Mouse (Mus musculus) forebrain, embryonic 11.5 days (tissue): ENCODE data around the gene Kcnk4. TPM values are rescaled to one million over a fixed set of nuclear protein-coding genes. Genes with fewer than 3 reads are reported as not detected.

ENCODE experiments used
- ATAC-seq: fragments of 200-750 bp; cut with Nextera tagmentation; replicated peaks from 2 replicates; pipeline ENCODE4 v1.8.0; 2017; ENCODE audit warnings: moderate TSS enrichment; ENCODE audit not compliant: low FRiP score
- DNase-seq: peaks from one replicate; pipeline ENCODE4 v3.0.0-alpha.2; 2017; ENCODE audit warnings: low spot score
- H3K27ac ChIP-seq: fragments of 300-500 bp; sonication (generic); 2 replicates; pipeline ENCODE4 v1.5.1; 2014; ENCODE audit warnings: low read depth, low read length
- H3K27me3 ChIP-seq: fragments of 300-500 bp; sonication (generic); 2 replicates; pipeline ENCODE4 v1.6.1; 2014; ENCODE audit warnings: mild to moderate bottlenecking, low read length, mixed read lengths; ENCODE audit not compliant: control insufficient read depth, insufficient read depth
- H3K36me3 ChIP-seq: fragments of 300-500 bp; sonication (generic); 2 replicates; pipeline ENCODE4 v1.6.1; 2014; ENCODE audit warnings: mild to moderate bottlenecking, low read length, moderate library complexity, mixed read lengths; ENCODE audit not compliant: control insufficient read depth, insufficient read depth
- H3K4me1 ChIP-seq: fragments of 300-500 bp; sonication (generic); replicated peaks from 2 replicates; pipeline ENCODE4 v1.6.1; 2014; ENCODE audit warnings: low read length, mixed read lengths; ENCODE audit not compliant: control insufficient read depth, insufficient read depth
- H3K4me2 ChIP-seq: fragments of 300-500 bp; sonication (generic); 2 replicates; pipeline ENCODE4 v1.6.1; 2014; ENCODE audit warnings: low read depth, mild to moderate bottlenecking, low read length, moderate library complexity, mixed read lengths; ENCODE audit not compliant: severe bottlenecking
- H3K4me3 ChIP-seq: fragments of 300-500 bp; sonication (generic); 2 replicates; pipeline ENCODE4 v1.5.1; 2014; ENCODE audit warnings: low read depth, low read length
- H3K9ac ChIP-seq: fragments of 300-500 bp; sonication (generic); 2 replicates; pipeline ENCODE4 v1.6.1; 2014; ENCODE audit warnings: low read length
- H3K9me3 ChIP-seq: fragments of 300-500 bp; sonication (generic); 2 replicates; pipeline ENCODE4 v1.6.1; 2016; ENCODE audit warnings: low read length, mixed read lengths; ENCODE audit not compliant: control insufficient read depth
- WGBS: fragments of 180-500 bp; shearing (Covaris S2); extraction: QIAGEN DNeasy Blood & Tissue Kit; methylation state at CpG from one replicate; pipeline ENCODE4 v1.1.7; 2014; 5-methylcytosine and 5-hydroxymethylcytosine counted together
- polyA plus RNA-seq: library from polyadenylated mRNA; unstranded; fragments of >200 nt; fragmentation: Nextera tagmentation; extraction: Ambion mirVana; gene quantifications from 2 replicates; pipeline ENCODE4 v1.2.1, GENCODE M21; 2014

Kcnk4 gene
- polyA plus RNA-seq, 1 experiment from 2014 or later, result not detected

DNA sequence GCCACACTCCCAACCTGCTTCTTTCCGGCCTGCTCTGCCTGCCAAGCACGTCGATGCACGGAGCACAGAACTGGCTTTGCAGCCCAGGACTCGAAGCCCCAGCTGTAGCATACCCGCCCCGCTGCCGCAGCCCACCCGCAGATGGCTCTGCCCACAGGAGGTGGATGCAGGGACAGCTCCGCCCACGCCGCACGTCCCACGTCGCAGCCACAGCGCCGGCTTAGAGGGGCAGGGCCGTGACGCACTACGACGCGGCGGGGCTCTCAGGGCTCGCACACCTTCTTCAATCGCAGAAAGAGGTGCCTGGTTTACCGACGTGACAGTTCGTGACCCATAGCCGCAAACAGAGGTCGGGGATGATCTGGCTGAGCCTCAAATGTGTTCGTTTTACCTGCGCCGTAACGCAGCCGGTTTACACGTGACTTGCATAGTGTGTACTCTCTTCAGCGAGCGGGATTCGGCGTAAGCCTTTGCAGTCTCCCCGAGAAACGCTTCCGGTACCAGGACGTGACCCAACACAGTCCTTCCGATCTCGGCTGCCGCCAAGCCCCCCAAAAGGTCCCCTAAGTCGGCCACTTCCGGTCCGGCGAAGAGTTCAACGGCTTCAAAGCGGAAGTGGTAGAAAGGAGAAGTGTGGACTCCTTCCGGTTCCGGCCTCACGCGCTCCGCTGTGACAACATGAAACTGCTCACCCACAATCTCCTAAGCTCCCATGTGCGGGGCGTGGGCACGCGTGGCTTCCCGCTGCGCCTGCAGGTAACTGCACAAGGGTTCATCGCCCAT lies 24.6 kb downstream of the Kcnk4 start, which contains the start of the genes Trmt112 and Prdx5:
Gene Trmt112 (plus strand): TSS at position 192 of the 783 bp plus-strand sequence.
Gene Prdx5 (minus strand): TSS at position 600 of the 783 bp plus-strand sequence.
- Histone ChIP-seq H3K36me3 (peaks cover 11% of the 10 kb centered on the region), H3K27ac (peak within 1 kb of the TSS; percentile 96), H3K4me2 (peak within 1 kb of the TSS; percentile 93), H3K9me3 (no peaks in the 10 kb centered on the region), H3K27me3 (no peaks in the 10 kb centered on the region), H3K4me1 (peaks cover 15% of the 10 kb centered on the region), H3K9ac (peak within 1 kb of the TSS; percentile 67), H3K4me3 (peak within 1 kb of the TSS; percentile 65)
- ATAC-seq (peak; percentile 86), DNase-seq (peak; percentile 93)
- under 1% methylated on average over 62 of the region's 65 CpGs for WGBS

DNA sequence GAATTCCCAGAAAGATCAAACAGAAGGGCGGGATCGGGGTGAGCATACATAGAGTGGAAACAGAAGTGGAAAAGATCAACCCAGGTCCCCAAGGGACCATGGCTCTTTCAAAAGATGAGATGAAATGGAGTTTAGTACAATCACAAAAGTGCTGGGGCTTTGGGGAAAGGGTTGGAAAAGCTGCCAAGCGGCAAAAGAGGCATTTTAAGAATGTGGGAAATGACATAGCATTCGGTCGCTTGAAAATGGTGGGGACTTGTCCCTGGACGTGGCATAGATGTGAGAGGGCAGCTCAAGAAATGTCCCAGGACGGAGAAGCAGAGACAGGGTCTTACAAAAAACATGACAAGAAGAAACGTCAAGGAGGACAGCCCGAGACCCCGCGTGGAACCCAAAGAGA lies 25.3 kb downstream of the Kcnk4 start:
- Histone ChIP-seq H3K27me3 (no peaks in the 10 kb centered on the region), H3K9me3 (no peaks in the 10 kb centered on the region), H3K4me3 (peak overlapping the region; percentile 65), H3K4me1 (peaks cover 15% of the 10 kb centered on the region), H3K27ac (peak overlapping the region; percentile 96), H3K9ac (peak overlapping the region; percentile 67), H3K36me3 (peaks cover 11% of the 10 kb centered on the region), H3K4me2 (peak overlapping the region; percentile 93)
- no peak for ATAC-seq
- DNase-seq, result no peak
- WGBS, result 16% methylated on average over 11 of the region's 11 CpGs

DNA sequence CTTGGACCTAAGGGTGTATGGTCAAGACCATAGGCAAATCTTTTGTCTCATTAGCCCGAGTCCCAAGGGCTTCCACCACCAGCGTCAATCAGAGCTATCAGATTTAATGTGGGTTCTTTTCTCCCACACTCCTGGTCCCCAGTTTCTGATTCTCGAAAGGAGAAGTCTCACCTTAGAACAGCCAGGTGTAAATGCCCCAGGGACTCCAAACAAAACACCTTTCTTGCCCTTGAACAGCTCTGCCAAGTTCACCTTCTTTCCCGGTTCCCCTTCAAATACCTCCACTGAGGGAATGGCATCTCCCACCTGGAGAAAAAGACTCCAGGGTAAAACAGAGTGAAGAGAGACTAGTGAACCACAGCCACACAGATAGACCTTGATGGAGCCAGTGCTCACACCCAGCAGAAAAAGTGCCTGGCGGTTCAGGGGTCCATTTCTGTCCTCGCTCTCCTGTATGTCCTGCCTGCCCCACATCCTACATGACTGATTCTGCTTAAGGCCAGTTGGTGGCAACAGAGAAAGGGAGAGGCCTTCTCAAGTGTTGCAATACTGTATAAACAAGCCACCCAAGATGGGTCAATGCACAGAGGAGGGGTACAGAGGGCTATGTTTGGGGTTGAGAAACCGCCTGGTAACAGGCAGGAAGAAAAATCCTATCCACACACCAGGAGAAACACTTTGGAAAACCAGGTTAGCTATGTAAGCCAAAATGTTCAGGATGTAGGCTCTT lies 26.3 kb downstream of the Kcnk4 start:
- ATAC-seq (no peak), DNase-seq (no peak)
- Histone ChIP-seq H3K4me1 (peaks cover 15% of the 10 kb centered on the region), H3K27me3 (no peaks in the 10 kb centered on the region), H3K4me3 (no peak overlapping the region), H3K36me3 (peaks cover 9% of the 10 kb centered on the region), H3K4me2 (peak overlapping the region; percentile 93), H3K27ac (no peak overlapping the region), H3K9me3 (no peaks in the 10 kb centered on the region), H3K9ac (no peak overlapping the region)
- WGBS, result 89% methylated on average over 7 of the region's 7 CpGs

DNA sequence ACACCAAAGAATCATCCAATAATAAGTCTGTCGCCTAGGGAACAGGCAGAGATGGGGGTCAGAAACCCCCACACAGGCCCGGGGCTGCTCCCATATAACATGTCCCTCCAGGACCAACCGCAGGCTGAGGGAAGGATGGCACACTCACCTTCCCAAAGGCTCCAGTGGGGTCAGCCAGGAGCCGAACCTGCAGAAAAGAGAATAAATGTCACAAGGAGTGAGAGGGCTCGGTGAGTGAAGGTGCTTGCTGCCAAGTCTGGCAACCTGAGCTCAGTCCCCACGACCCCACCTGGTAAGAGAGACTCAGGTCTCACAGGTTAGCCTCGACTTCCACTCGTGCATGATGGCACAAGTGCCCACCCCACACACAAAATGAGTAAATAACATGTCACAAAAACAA lies 27.2 kb downstream of the Kcnk4 start:
- ATAC-seq, result no peak
- peaks cover 4% of the 10 kb centered on the region for H3K36me3 ChIP-seq

DNA sequence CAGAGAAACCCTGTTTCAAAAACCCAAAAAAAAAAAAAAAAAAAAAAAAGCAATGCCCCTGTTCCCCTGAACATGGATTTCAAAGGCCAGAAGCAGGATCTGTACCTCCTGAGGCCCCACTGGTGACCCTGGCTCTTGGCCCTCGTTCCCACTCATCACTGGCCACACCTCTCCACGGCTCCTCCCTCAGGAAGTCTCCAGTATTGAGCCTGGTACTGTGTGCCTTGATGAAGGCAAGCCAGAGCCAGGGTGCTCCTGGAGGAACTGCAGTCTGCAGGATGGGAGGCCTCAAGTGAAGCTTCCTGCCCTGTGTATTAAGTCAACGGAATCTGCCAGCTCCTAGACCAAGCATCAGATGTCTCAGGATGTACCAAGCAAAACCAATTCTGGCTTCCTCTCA lies 28.1 kb downstream of the Kcnk4 start:
- no peaks in the 10 kb centered on the region for H3K27me3 ChIP-seq
- peaks cover 15% of the 10 kb centered on the region for H3K4me1 ChIP-seq
- no peak overlapping the region for H3K4me3 ChIP-seq
- peak; percentile 47 for DNase-seq
- no peak for ATAC-seq
- 88% methylated on average over 3 of the region's 3 CpGs for WGBS
- H3K9ac ChIP-seq, result no peak overlapping the region
- H3K27ac ChIP-seq, result no peak overlapping the region
- H3K9me3 ChIP-seq, result no peaks in the 10 kb centered on the region
- H3K4me2 ChIP-seq, result no peak overlapping the region
- H3K36me3 ChIP-seq, result peaks cover 4% of the 10 kb centered on the region

More for the DNA sequence above, 27.2 kb downstream of the Kcnk4 start:
- no peak overlapping the region for H3K9ac ChIP-seq
- no peak overlapping the region for H3K27ac ChIP-seq
- H3K4me1 ChIP-seq, result peaks cover 15% of the 10 kb centered on the region
- H3K4me3 ChIP-seq, result no peak overlapping the region
- no peak for DNase-seq
- 89% methylated on average over 8 of the region's 8 CpGs for WGBS
- no peaks in the 10 kb centered on the region for H3K27me3 ChIP-seq
- no peaks in the 10 kb centered on the region for H3K9me3 ChIP-seq
- H3K4me2 ChIP-seq, result no peak overlapping the region

DNA sequence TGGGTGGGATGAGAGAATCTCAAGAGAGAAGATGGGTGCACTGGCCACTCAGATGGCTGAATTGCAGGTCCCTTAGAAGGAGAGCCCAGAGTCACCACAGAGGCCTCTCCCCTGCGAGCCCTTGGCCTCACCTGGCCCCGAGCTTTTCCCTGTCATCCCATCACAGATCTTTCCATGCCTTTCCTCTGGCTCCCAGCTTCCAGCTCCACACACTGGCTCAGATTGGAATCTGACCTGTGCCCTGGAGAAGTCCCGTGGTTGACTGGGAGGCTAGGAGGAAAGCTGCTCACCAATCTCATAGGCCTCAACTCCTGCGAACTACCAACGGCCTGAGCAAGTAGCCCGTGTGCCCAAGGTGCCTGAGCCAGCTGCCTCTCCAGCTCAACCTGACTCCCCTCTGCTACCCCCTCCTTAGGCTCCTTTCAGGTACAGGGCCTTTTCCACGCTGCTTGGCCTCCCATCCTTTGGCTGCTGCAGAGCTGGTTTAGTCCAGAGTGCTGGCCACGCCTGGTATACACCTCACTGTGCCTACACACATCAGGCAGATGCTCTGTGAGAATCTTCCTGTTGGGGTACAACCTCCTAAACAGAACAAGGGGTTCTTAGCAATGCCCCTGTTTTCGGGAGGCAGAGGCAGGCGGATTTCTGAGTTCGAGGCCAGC lies 28.7 kb downstream of the Kcnk4 start:
- no peak for DNase-seq
- Histone ChIP-seq H3K36me3 (peaks cover 4% of the 10 kb centered on the region), H3K9ac (no peak overlapping the region), H3K27ac (no peak overlapping the region), H3K9me3 (no peaks in the 10 kb centered on the region), H3K4me3 (no peak overlapping the region), H3K4me1 (peaks cover 12% of the 10 kb centered on the region; the same call in 1 of the 2 replicates), H3K27me3 (no peaks in the 10 kb centered on the region), H3K4me2 (no peak overlapping the region)
- no peak for ATAC-seq
- WGBS, result 94% methylated on average over 11 of the region's 11 CpGs

DNA sequence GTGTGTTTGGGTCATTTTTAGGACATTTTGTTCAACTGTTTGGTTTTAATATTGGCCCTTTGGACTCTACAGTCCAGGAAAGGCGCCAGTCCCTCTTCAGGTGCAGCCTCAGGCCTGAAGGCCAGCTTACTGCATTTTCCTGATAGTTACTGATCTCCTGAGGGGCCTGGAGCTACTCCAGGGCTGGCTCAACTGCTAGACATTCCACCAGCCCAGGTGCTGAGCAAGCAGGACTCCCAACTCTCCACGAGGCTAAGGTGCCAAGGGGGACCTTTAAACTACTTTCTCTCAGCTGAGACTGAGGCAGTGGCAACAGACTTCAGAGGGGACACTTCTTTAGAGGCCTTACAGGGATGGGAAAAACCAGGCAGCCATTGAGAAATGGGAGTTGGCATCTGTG lies 29.5 kb downstream of the Kcnk4 start:
- Histone ChIP-seq H3K36me3 (peaks cover 4% of the 10 kb centered on the region), H3K4me1 (peaks cover 12% of the 10 kb centered on the region; the same call in 1 of the 2 replicates), H3K4me3 (no peak overlapping the region), H3K9ac (no peak overlapping the region), H3K27ac (no peak overlapping the region), H3K4me2 (no peak overlapping the region), H3K27me3 (no peaks in the 10 kb centered on the region), H3K9me3 (no peaks in the 10 kb centered on the region)
- WGBS, result 89% methylated on average over 2 of the region's 2 CpGs
- ATAC-seq (no peak), DNase-seq (no peak)

DNA sequence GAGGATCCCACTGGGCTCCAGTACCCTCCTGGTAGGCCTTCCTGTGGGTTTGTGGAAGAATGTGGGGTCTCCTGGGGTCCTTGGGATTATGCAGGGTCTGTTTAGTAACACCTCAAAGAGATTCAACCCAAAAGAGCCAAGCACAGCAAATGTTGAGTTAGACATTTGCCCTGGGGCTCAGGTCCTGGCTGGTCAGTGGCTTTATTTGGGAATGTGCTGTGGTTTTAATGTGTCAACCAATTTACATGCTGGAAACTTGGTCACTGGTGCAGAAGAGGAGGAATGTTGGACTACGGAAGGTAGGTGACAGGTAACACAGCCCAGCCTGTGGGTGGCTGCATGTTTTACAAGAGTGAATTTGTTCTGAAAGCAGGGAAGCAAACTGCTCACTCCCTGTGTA lies 31.3 kb downstream of the Kcnk4 start:
- Histone ChIP-seq H3K4me3 (no peak overlapping the region), H3K36me3 (peaks cover 4% of the 10 kb centered on the region), H3K27ac (no peak overlapping the region), H3K4me2 (no peak overlapping the region), H3K27me3 (no peaks in the 10 kb centered on the region), H3K9me3 (no peaks in the 10 kb centered on the region), H3K4me1 (peaks cover 2% of the 10 kb centered on the region; the same call in 1 of the 2 replicates), H3K9ac (no peak overlapping the region)
- no peak for DNase-seq
- ATAC-seq, result no peak
- WGBS, result 97% methylated on average over 1 of the region's 1 CpGs
